In the genomic region with DNA sequence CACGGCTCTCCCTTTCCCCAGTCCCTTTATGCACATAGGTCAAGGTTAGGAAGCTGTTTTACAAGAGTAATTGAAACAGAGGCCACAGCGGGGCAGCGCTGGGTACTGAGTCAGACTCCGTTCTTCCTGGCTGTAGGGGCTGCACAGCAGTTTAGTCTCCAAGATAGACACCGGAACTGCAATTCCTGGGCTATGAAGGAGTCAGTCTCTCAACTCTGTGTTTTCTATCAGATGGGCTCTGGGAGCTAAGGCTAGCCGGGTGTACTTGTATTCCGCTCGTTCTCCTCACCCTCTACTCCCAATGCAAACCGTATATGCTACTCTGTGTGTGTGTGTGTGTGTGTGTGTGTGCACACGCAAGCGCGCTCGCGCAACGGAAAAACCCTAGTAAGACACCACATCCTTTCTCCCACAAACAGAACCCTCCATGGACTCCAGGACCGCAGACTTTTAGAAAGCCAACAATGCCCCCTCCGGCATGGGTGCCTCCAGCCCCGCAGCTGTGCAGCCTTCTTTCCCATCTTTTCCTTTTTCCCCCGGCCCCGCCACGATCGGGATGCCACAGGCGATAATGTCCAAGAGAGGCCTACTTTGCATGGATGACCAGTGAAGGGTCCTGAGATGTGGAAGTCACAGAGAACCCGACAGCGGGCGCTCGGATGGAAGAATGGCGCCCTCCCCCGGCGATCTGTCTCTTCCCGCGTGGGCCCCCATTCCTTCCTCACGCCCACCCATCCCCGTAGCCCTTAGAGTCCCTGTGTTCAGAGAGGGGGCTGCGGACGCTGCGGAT, we compare ENCODE assay signal across 8 mouse cellular contexts. TPM values are rescaled to one million over a fixed set of nuclear protein-coding genes. Genes with fewer than 3 reads are reported as not detected.
DNase-seq lines count a peak whose midpoint lies in the region; ATAC-seq and TF ChIP-seq lines count a peak whose summit lies in the region.

No protein-coding gene starts in this region.

- H3K4me1 ChIP-seq in embryonic facial prominence, embryonic 13.5 days, result peaks cover 34% of the 10 kb centered on the region
- peaks cover 44% of the 10 kb centered on the region for H3K4me1 ChIP-seq in heart, embryonic 13.5 days
- no peaks in the 10 kb centered on the region for H3K4me1 ChIP-seq in kidney, postnatal 0 days (replicated peaks; ENCODE audit: insufficient read depth, low read length)
- H3K4me1 ChIP-seq in liver, embryonic 15.5 days (replicated peaks), result peaks cover 14% of the 10 kb centered on the region

- peak; percentile 32 for ATAC-seq in embryonic facial prominence, embryonic 13.5 days (ENCODE audit: insufficient number of reproducible peaks, insufficient read depth, low FRiP score, low TSS enrichment, low read depth)
- peak; percentile 6; the same call in 1 of the 2 replicates for ATAC-seq in heart, embryonic 13.5 days (ENCODE audit: extremely low read depth, insufficient number of reproducible peaks, low FRiP score, low TSS enrichment)
- peak; percentile 23 for ATAC-seq in kidney, postnatal 0 days (replicated peaks; ENCODE audit: low FRiP score, low read depth)
- ATAC-seq in liver, embryonic 15.5 days (ENCODE audit: insufficient read depth), result peak; percentile 39

- DNase-seq in CD4-positive helper T cell, adult 2 months (ENCODE audit: low read depth, low spot score), result peak; percentile 94
- DNase-seq in adrenal gland, postnatal 14 days, result peak; percentile 73
- DNase-seq in kidney, postnatal 0 days (ENCODE audit: low spot score), result peak; percentile 88
- peak; percentile 75 to 79 for DNase-seq in natural killer cell, adult 2 months (ENCODE audit: low spot score in 2 of 2)
- DNase-seq in testis, postnatal 10 days (ENCODE audit: low spot score), result peak; percentile 77

- H3K4me2 ChIP-seq in embryonic facial prominence, embryonic 13.5 days, result peak overlapping the region; percentile 96
- peak overlapping the region; percentile 94 for H3K4me2 ChIP-seq in heart, embryonic 13.5 days
- H3K4me2 ChIP-seq in kidney, postnatal 0 days (ENCODE audit: low read length), result peak overlapping the region; percentile 88
- peak overlapping the region; percentile 75 for H3K4me2 ChIP-seq in liver, embryonic 15.5 days

- H3K9ac ChIP-seq in embryonic facial prominence, embryonic 13.5 days, result peak overlapping the region; percentile 87
- H3K9ac ChIP-seq in heart, embryonic 13.5 days, result peak overlapping the region; percentile 100
- peak overlapping the region; percentile 52 for H3K9ac ChIP-seq in kidney, postnatal 0 days (ENCODE audit: low read depth, low read length)
- H3K9ac ChIP-seq in liver, embryonic 15.5 days, result peak overlapping the region; percentile 42

- no peaks in the 10 kb centered on the region for H3K9me3 ChIP-seq in embryonic facial prominence, embryonic 13.5 days
- no peaks in the 10 kb centered on the region for H3K9me3 ChIP-seq in heart, embryonic 13.5 days
- H3K9me3 ChIP-seq in kidney, postnatal 0 days (replicated peaks; ENCODE audit: low read length), result no peaks in the 10 kb centered on the region
- H3K9me3 ChIP-seq in liver, embryonic 15.5 days (replicated peaks), result no peaks in the 10 kb centered on the region

- H3K27ac ChIP-seq in embryonic facial prominence, embryonic 13.5 days, result peak overlapping the region; percentile 89
- peak overlapping the region; percentile 97 for H3K27ac ChIP-seq in heart, embryonic 13.5 days (replicated peaks)
- H3K27ac ChIP-seq in kidney, postnatal 0 days, result peak overlapping the region; percentile 84
- H3K27ac ChIP-seq in liver, embryonic 15.5 days (replicated peaks), result peak overlapping the region; percentile 55; the same call in 1 of the 2 replicates

- peaks cover 14% of the 10 kb centered on the region for H3K36me3 ChIP-seq in embryonic facial prominence, embryonic 13.5 days
- H3K36me3 ChIP-seq in heart, embryonic 13.5 days, result peaks cover 17% of the 10 kb centered on the region
- H3K36me3 ChIP-seq in kidney, postnatal 0 days (ENCODE audit: insufficient read depth, low read length), result no peaks in the 10 kb centered on the region
- no peaks in the 10 kb centered on the region for H3K36me3 ChIP-seq in liver, embryonic 15.5 days (replicated peaks)

- WGBS in embryonic facial prominence, embryonic 13.5 days, result 2% methylated on average over 37 of the region's 37 CpGs
- whole genome bisulfite sequencing in heart, embryonic 13.5 days, result 2% methylated on average over 37 of the region's 37 CpGs
- under 1% methylated on average over 37 of the region's 37 CpGs for WGBS in kidney, postnatal 0 days
- 1% methylated on average over 37 of the region's 37 CpGs for WGBS in liver, embryonic 15.5 days (ENCODE audit: insufficient replicate concordance)

- TF ChIP-seq CTCF in kidney, postnatal 0 days (IDR thresholded peaks at IDR 0.05; ENCODE audit: low read depth), result peak; percentile 54; the same call in 1 of the 2 replicates

- H3K27me3 ChIP-seq in embryonic facial prominence, embryonic 13.5 days, result no peaks in the 10 kb centered on the region
- no peaks in the 10 kb centered on the region for H3K27me3 ChIP-seq in heart, embryonic 13.5 days (replicated peaks)
- no peaks in the 10 kb centered on the region for H3K27me3 ChIP-seq in kidney, postnatal 0 days (ENCODE audit: insufficient read depth, low read length)
- H3K27me3 ChIP-seq in liver, embryonic 15.5 days, result peaks cover 56% of the 10 kb centered on the region

- peak overlapping the region; percentile 72 for H3K4me3 ChIP-seq in embryonic facial prominence, embryonic 13.5 days
- H3K4me3 ChIP-seq in heart, embryonic 13.5 days, result peak overlapping the region; percentile 68
- H3K4me3 ChIP-seq in kidney, postnatal 0 days (replicated peaks; ENCODE audit: low read depth, low read length), result peak overlapping the region; percentile 79
- H3K4me3 ChIP-seq in liver, embryonic 15.5 days (replicated peaks), result peak overlapping the region; percentile 56

RNA-seq across cellular contexts. Expression of a gene that starts 0.7 kb away (rescaled TPM):
- total RNA-seq in adrenal gland, postnatal 14 days (2021), result 41.7 and 53.4 TPM in 2 replicates
- polyA plus RNA-seq in embryonic facial prominence, embryonic 13.5 days (2015; fragmentation: Nextera tagmentation; extraction: Ambion mirVana), result 4.0 TPM in 2 replicates
- 25.6 and 30.8 TPM in 2 replicates for polyA plus RNA-seq in heart, embryonic 13.5 days (2015; fragmentation: Nextera tagmentation; extraction: Ambion mirVana)
- 8.9 and 9.0 TPM in 2 replicates for polyA plus RNA-seq in kidney, postnatal 0 days (2015; fragmentation: Nextera tagmentation; extraction: Ambion mirVana)
- polyA plus RNA-seq in liver, embryonic 15.5 days (2015; fragmentation: Nextera tagmentation; extraction: Ambion mirVana), result 0.58 and 0.70 TPM in 2 replicates

Comparison
In these comparisons a context has a peak if more than half of its experiments do, and no peak if none do; other contexts are left out.
1. Peak in every context shown above with its lines: DNase-seq, ATAC-seq, H3K4me3 ChIP-seq and H3K27ac ChIP-seq.
2. H3K9ac ChIP-seq: peak in every context shown above with its lines; median percentile 100 in heart, embryonic 13.5 days; 87 in embryonic facial prominence, embryonic 13.5 days; 52 in kidney, postnatal 0 days; 42 in liver, embryonic 15.5 days.